Mouse (Mus musculus) ES-E14 (cell line): ENCODE measurements around the gene Ndufa9. TPM values are rescaled to one million over a fixed set of nuclear protein-coding genes. Genes with fewer than 3 reads are reported as not detected.

ENCODE experiments used
- DNase-seq: peaks from one replicate; pipeline ENCODE4 v3.0.0-alpha.2; 2013; ENCODE audit warnings: low read depth, low spot score
- H3K27ac ChIP-seq: 2 replicates; pipeline ENCODE4 v1.5.1; 2012; ENCODE audit warnings: low read depth, mild to moderate bottlenecking, low read length, moderate library complexity, mixed read lengths; ENCODE audit not compliant: poor library complexity, insufficient read depth, severe bottlenecking
- H3K36me3 ChIP-seq: 2 replicates; pipeline ENCODE4 v1.6.1; 2012; ENCODE audit warnings: mild to moderate bottlenecking, low read length, moderate library complexity, mixed read lengths; ENCODE audit not compliant: control insufficient read depth, poor library complexity, insufficient read depth, severe bottlenecking
- H3K4me1 ChIP-seq, 2 experiments: fragments of 150-350 bp in 1 of 2; sonication (generic) in 1 of 2; 2 replicates each; pipeline ENCODE4 v1.6.1; 2012; ENCODE audit warnings: low read length in 2 of 2, mild to moderate bottlenecking in 1 of 2, mixed read lengths in 1 of 2; ENCODE audit not compliant: control insufficient read depth in 2 of 2, insufficient read depth in 2 of 2, poor library complexity in 1 of 2
- H3K4me3 ChIP-seq, 2 experiments: fragments of 150-350 bp in 1 of 2; sonication (generic) in 1 of 2; 2 replicates each; pipeline ENCODE4 v1.5.1; 2012; ENCODE audit warnings: low read length in 2 of 2, low read depth in 1 of 2, mild to moderate bottlenecking in 1 of 2, mixed read lengths in 1 of 2; ENCODE audit not compliant: insufficient read depth in 1 of 2, poor library complexity in 1 of 2, severe bottlenecking in 1 of 2
- H3K9ac ChIP-seq: 2 replicates; pipeline ENCODE4 v1.6.1; 2012; ENCODE audit warnings: low read depth, mild to moderate bottlenecking, low read length, mixed read lengths; ENCODE audit not compliant: poor library complexity, insufficient read depth, severe bottlenecking
- H3K9me3 ChIP-seq: fragments of 150-350 bp; sonication (generic); 2 replicates; pipeline ENCODE4 v1.6.1; 2012; ENCODE audit warnings: low read depth, mild to moderate bottlenecking, low read length; ENCODE audit not compliant: control insufficient read depth, insufficient read depth
- CHD2 ChIP-seq: IDR thresholded peaks from 2 replicates; pipeline ENCODE4 v1.6.1; 2014; ENCODE audit warnings: mild to moderate bottlenecking, low read depth, low read length, inconsistent platforms
- HCFC1 ChIP-seq: IDR thresholded peaks from 2 replicates; pipeline ENCODE4 v1.6.1; 2012; ENCODE audit warnings: low read length, inconsistent platforms, borderline replicate concordance; ENCODE audit not compliant: insufficient read depth
- MAFK ChIP-seq: IDR thresholded peaks from 2 replicates; pipeline ENCODE4 v1.6.1; 2014; ENCODE audit warnings: mild to moderate bottlenecking, low read depth, low read length, inconsistent platforms; ENCODE audit not compliant: insufficient read depth
- ZC3H11A ChIP-seq: IDR thresholded peaks from 2 replicates; pipeline ENCODE4 v1.6.1; 2012; ENCODE audit warnings: low read depth, mild to moderate bottlenecking, inconsistent platforms, low read length, borderline replicate concordance
- ZNF384 ChIP-seq: IDR thresholded peaks from 2 replicates; pipeline ENCODE4 v1.6.1; 2012; ENCODE audit warnings: low read depth, low read length, inconsistent platforms
- in situ Hi-C, 2 experiments: fragments of 600-800 bp; cut with MboI; formaldehyde crosslinking; loops; one replicate each; pipeline ENCODE4 v1.15.1; 2025; ENCODE audit warnings: low sequenced_read_pairs in 2 of 2, inconsistent platforms in 1 of 2; ENCODE audit not compliant: unreplicated experiment in 2 of 2
- total RNA-seq: library from RNA; depleted of rRNA; stranded (reverse); fragments of 300-350 nt; gene quantifications from 2 replicates; pipeline ENCODE4 v1.2.3, GENCODE M21; 2012; rRNA removed

Gene Ndufa9
- 148 and 200 TPM in 2 replicates for total RNA-seq

- Histone ChIP-seq H3K9ac (peak within 1 kb of the TSS; percentile 94), H3K4me1 (peaks cover 0 to 4% of the 10 kb centered on the region in 2 experiments; a peak in 1 of 4 replicates), H3K9me3 (no peaks in the 10 kb centered on the region), H3K36me3 (peaks cover 2% of the 10 kb centered on the region; the same call in 1 of the 2 replicates), H3K4me3 (peak within 1 kb of the TSS; percentile 96 to 97), H3K27ac (no peak within 1 kb of the TSS)
- peak; percentile 82 for DNase-seq
- in situ Hi-C loops = no loop called here
- TF ChIP-seq CHD2 = no peak
- no peak for TF ChIP-seq ZNF384
- TF ChIP-seq HCFC1 = peak; percentile 78
These were observed at the start of gene Ndufa9 for GRCm38 (mm10) chr6:126848712-126849704. TSS of gene Ndufa9 (minus strand) at chr6:126849136.

- no peaks in the 10 kb centered on the region for H3K9me3 ChIP-seq
- H3K36me3 ChIP-seq = no peaks in the 10 kb centered on the region
- DNase-seq = no peak
- in situ Hi-C loops = no loop called here
- TF ChIP-seq CHD2 = no peak
- no peak for TF ChIP-seq HCFC1
- no peak for TF ChIP-seq ZC3H11A
- TF ChIP-seq MAFK = no peak
- no peak for TF ChIP-seq ZNF384
- H3K27ac ChIP-seq = no peak overlapping the region
- no peaks in the 10 kb centered on the region for H3K4me1 ChIP-seq
- H3K4me3 ChIP-seq = no peak overlapping the region
- H3K9ac ChIP-seq = no peak overlapping the region
These were observed 28.2 kb upstream of the Ndufa9 start for GRCm38 (mm10) chr6:126877118-126877517.

- Histone ChIP-seq H3K4me1 (peaks cover 0 to 2% of the 10 kb centered on the region in 2 experiments; a peak in 1 of 4 replicates), H3K9ac (no peak within 1 kb of the TSS), H3K9me3 (no peaks in the 10 kb centered on the region), H3K36me3 (no peaks in the 10 kb centered on the region), H3K4me3 (no peak within 1 kb of the TSS), H3K27ac (no peak within 1 kb of the TSS)
- in situ Hi-C loops = no loop called here
- TF ChIP-seq ZC3H11A (no peak), HCFC1 (no peak), ZNF384 (no peak), MAFK (no peak), CHD2 (no peak)
- no peak for DNase-seq
These were observed 3.9 kb upstream of the Ndufa9 start, which contains the start of gene Akap3 for GRCm38 (mm10) chr6:126852881-126853280. TSS of gene Akap3 (plus strand) at chr6:126853098.

GRCm38 (mm10) chr6:126836628-126837027 is 12.3 kb downstream of the Ndufa9 start:
- in situ Hi-C loops = no loop called here
- no peak for TF ChIP-seq ZC3H11A
- no peak for TF ChIP-seq CHD2
- TF ChIP-seq ZNF384 = no peak
- no peak for TF ChIP-seq MAFK
- no peak for TF ChIP-seq HCFC1
- Histone ChIP-seq H3K9me3 (no peaks in the 10 kb centered on the region), H3K27ac (no peak overlapping the region), H3K4me3 (no peak overlapping the region), H3K9ac (no peak overlapping the region), H3K36me3 (peaks cover 27% of the 10 kb centered on the region), H3K4me1 (no peaks in the 10 kb centered on the region)
- no peak for DNase-seq
